Mouse (Mus musculus) lung, postnatal 0 days (tissue): ENCODE data around the gene Ankzf1. TPM values are rescaled to one million over a fixed set of nuclear protein-coding genes. Genes with fewer than 3 reads are reported as not detected.

Experiments
- ATAC-seq: fragments of 200-750 bp; cut with Nextera tagmentation; 2 replicates; pipeline ENCODE4 v1.8.0; 2017; ENCODE audit warnings: moderate library complexity
- DNase-seq: peaks from one replicate; pipeline ENCODE4 v3.0.0-alpha.2; 2016; ENCODE audit warnings: low spot score
- H3K27ac ChIP-seq: fragments of 300-500 bp; sonication (generic); 2 replicates; pipeline ENCODE4 v1.5.1; 2014; ENCODE audit warnings: antibody characterized with exemption, mild to moderate bottlenecking, low read length, mixed read lengths
- H3K27me3 ChIP-seq: fragments of 300-500 bp; sonication (generic); replicated peaks from 2 replicates; pipeline ENCODE4 v1.6.1; 2014; ENCODE audit warnings: low read length, mixed read lengths; ENCODE audit not compliant: insufficient read depth
- H3K36me3 ChIP-seq: fragments of 300-500 bp; sonication (generic); 2 replicates; pipeline ENCODE4 v1.6.1; 2014; ENCODE audit warnings: low read length, mixed read lengths; ENCODE audit not compliant: insufficient read depth
- H3K4me1 ChIP-seq: fragments of 300-500 bp; sonication (generic); 2 replicates; pipeline ENCODE4 v1.6.1; 2014; ENCODE audit warnings: antibody characterized with exemption, low read depth, low read length, mixed read lengths; ENCODE audit not compliant: insufficient read depth
- H3K4me2 ChIP-seq: fragments of 300-500 bp; sonication (generic); replicated peaks from 2 replicates; pipeline ENCODE4 v1.6.1; 2014; ENCODE audit warnings: low read depth, mild to moderate bottlenecking, low read length, moderate library complexity, mixed read lengths
- H3K4me3 ChIP-seq: fragments of 300-500 bp; sonication (generic); 2 replicates; pipeline ENCODE4 v1.5.1; 2014; ENCODE audit warnings: low read depth, low read length
- H3K9ac ChIP-seq: fragments of 300-500 bp; sonication (generic); replicated peaks from 2 replicates; pipeline ENCODE4 v1.6.1; 2014; ENCODE audit warnings: low read depth, mild to moderate bottlenecking
- H3K9me3 ChIP-seq: fragments of 300-500 bp; sonication (generic); 2 replicates; pipeline ENCODE4 v1.6.1; 2016; ENCODE audit warnings: low read length, mixed read lengths
- CTCF ChIP-seq: IDR thresholded peaks from 2 replicates; pipeline ENCODE4 v1.5.1; 2016; ENCODE audit warnings: antibody characterized with exemption, mild to moderate bottlenecking
- EP300 ChIP-seq: IDR thresholded peaks from 2 replicates; pipeline ENCODE4 v1.6.1; 2016; ENCODE audit warnings: antibody characterized with exemption, mild to moderate bottlenecking, control low read depth
- WGBS: fragments of 180-500 bp; shearing (Covaris S2); extraction: QIAGEN DNeasy Blood & Tissue Kit; methylation state at CpG from one replicate; pipeline ENCODE4 v1.1.7; 2014; 5-methylcytosine and 5-hydroxymethylcytosine counted together
- polyA plus RNA-seq: library from polyadenylated mRNA; unstranded; fragments of >200 nt; fragmentation: Nextera tagmentation; extraction: Ambion mirVana; gene quantifications from 2 replicates; pipeline ENCODE4 v1.2.1, GENCODE M21; 2015

Ankzf1 gene
- polyA plus RNA-seq, 1 experiment from 2014 or later: 17.2 TPM

DNA sequence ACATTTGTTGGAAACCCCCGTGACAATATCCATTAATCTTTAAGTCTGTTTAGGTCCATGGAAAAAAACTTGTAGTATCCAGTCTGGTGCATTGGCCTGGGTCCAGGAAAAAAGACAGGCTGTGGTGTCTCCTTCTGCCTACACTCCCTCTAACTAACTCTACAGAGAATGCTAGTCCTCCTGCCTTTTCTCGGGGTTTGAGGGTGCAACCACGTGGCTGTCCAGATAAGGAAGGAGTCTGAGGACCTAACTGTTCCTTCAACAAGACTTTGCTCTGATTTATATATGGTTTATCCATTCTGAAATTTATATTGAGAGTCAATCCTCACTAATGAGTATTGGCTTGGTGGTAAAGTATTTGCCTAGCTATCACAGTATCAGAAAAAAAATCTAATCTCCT is 36.1 kb upstream of the Ankzf1 start:
- Histone ChIP-seq H3K36me3 (no peaks in the 10 kb centered on the region), H3K9me3 (no peaks in the 10 kb centered on the region), H3K4me3 (no peak overlapping the region), H3K9ac (no peak overlapping the region), H3K27ac (no peak overlapping the region), H3K4me1 (no peaks in the 10 kb centered on the region), H3K4me2 (no peak overlapping the region), H3K27me3 (no peaks in the 10 kb centered on the region)
- no peak for TF ChIP-seq CTCF
- TF ChIP-seq EP300: no peak
- 28% methylated on average over 3 of the region's 3 CpGs for WGBS
- DNase-seq: no peak
- ATAC-seq: no peak

- no peak overlapping the region for H3K4me2 ChIP-seq
- ATAC-seq (no peak), DNase-seq (no peak)
- H3K4me1 ChIP-seq: no peaks in the 10 kb centered on the region
- no peak overlapping the region for H3K27ac ChIP-seq
- H3K36me3 ChIP-seq: no peaks in the 10 kb centered on the region
- no peak overlapping the region for H3K9ac ChIP-seq
- H3K9me3 ChIP-seq: no peaks in the 10 kb centered on the region
- H3K4me3 ChIP-seq: no peak overlapping the region
- TF ChIP-seq EP300 (no peak), CTCF (no peak)
- no peaks in the 10 kb centered on the region for H3K27me3 ChIP-seq
These were observed 33.0 kb upstream of the Ankzf1 start for GRCm38 (mm10) chr1:75158990-75159389.

GRCm38 (mm10) chr1:75159540-75160255 is 32.3 kb upstream of the Ankzf1 start:
- no peak overlapping the region for H3K4me2 ChIP-seq
- ATAC-seq: no peak
- H3K36me3 ChIP-seq: no peaks in the 10 kb centered on the region
- H3K9me3 ChIP-seq: no peaks in the 10 kb centered on the region
- TF ChIP-seq CTCF (no peak), EP300 (no peak)
- no peak for DNase-seq
- H3K4me3 ChIP-seq: no peak overlapping the region
- H3K27me3 ChIP-seq: no peaks in the 10 kb centered on the region
- WGBS: 48% methylated on average over 5 of the region's 5 CpGs
- H3K4me1 ChIP-seq: no peaks in the 10 kb centered on the region
- H3K9ac ChIP-seq: no peak overlapping the region
- no peak overlapping the region for H3K27ac ChIP-seq

DNA sequence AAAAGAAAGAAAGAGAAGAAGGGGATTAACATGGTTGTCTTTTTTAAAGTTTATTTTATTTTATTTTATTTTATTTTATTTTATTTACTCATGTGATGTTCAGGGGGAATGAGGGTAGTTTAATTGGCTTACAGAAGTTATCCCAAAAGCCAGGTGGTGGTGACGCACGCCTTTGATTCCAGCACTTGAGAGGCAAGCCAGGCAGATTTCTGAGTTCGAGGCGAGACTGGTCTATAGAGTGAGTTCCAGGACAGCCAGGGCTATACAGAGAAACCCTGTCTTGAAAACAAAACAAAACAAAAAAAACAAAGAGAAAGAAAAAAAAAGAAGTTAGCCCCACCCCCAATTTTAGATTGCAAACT is 31.7 kb upstream of the Ankzf1 start:
- no peak overlapping the region for H3K27ac ChIP-seq
- H3K4me2 ChIP-seq: no peak overlapping the region
- H3K9ac ChIP-seq: no peak overlapping the region
- H3K27me3 ChIP-seq: no peaks in the 10 kb centered on the region
- H3K36me3 ChIP-seq: no peaks in the 10 kb centered on the region
- ATAC-seq (no peak), DNase-seq (no peak)
- H3K4me3 ChIP-seq: no peak overlapping the region
- no peaks in the 10 kb centered on the region for H3K4me1 ChIP-seq
- TF ChIP-seq CTCF (no peak), EP300 (no peak)
- 63% methylated on average over 4 of the region's 4 CpGs for WGBS
- H3K9me3 ChIP-seq: no peaks in the 10 kb centered on the region

DNA sequence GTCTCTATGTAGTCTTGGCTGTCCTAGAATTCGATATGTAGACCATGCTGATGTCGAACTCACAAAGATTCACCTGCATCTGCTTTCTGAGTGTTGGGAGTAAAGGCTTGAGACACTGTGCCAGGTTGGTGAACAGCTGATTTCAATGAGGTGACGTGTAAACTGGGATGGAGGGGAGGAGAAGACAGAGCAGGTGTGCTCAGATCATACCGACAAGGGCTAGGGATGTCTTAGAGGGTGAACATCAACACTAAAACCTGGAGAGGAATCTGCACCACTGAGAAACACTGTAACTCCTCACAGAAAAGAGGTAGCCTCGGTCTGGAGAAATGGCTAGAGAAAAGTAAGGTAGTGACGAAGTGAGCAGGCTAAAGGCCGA is 23.9 kb upstream of the Ankzf1 start:
- peak; percentile 1 for ATAC-seq
- peaks cover 25% of the 10 kb centered on the region for H3K36me3 ChIP-seq
- no peak for DNase-seq
- peak overlapping the region; percentile 29; the same call in 1 of the 2 replicates for H3K9ac ChIP-seq
- WGBS: 7% methylated on average over 7 of the region's 7 CpGs
- peak overlapping the region; percentile 80 for H3K4me3 ChIP-seq
- peak overlapping the region; percentile 84; the same call in 1 of the 2 replicates for H3K27ac ChIP-seq
- TF ChIP-seq CTCF (no peak), EP300 (no peak)
- peak overlapping the region; percentile 55 for H3K4me2 ChIP-seq
- H3K27me3 ChIP-seq: no peaks in the 10 kb centered on the region
- peaks cover 4% of the 10 kb centered on the region; the same call in 1 of the 2 replicates for H3K4me1 ChIP-seq
- H3K9me3 ChIP-seq: no peaks in the 10 kb centered on the region

DNA sequence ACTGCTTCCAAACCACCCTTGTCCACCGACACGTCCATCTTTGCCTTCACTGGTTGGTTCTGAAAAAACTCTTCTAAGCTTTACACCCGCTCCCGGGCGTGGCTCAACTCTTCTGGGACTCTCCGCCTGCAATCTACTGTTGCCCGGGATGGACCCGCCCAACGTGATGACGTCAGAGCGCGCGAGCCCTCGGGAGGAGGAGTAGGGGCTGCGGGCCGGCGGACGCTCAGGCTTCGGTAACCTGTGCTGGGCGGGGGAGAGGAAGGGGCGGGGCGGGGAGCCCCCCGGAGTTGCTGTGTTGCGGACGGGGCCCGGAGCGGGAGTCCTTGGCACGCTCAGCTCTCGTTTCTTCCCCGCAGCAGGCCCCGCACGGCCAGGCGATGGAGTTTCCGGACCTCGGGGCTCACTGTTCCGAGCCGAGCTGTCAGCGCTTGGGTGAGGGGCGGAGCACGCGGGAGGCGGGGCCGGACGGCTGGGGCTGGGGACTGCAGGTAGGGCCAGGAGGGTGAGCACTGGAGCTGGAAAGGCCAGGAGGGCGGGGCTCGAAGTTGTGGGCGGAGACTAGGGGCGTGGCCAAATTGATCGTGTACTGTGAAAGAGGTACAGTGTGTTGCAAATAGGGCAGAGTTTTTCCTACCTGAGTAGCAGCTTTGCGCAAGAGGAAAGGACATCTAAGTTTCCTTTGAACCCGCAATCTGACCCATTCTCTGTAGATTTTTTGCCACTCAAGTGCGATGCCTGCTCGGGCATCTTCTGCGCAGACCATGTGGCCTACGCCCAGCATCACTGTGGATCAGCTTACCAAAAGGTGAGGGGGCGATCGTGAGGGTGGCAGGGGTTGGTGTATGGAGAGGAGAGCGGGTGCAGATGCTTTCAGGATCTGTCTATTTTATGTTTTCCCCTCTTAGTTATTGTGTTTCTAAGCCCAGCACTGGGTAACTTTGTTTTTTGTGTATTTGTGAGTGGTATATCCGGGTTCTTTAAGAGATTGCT is 23.2 kb upstream of the Ankzf1 start, which contains the start of gene Zfand2b:
Gene Zfand2b (plus strand): TSS at position 175 of the 993 bp plus-strand sequence.
- no peaks in the 10 kb centered on the region for H3K27me3 ChIP-seq
- H3K27ac ChIP-seq: peak within 1 kb of the TSS; percentile 84
- H3K9ac ChIP-seq: peak within 1 kb of the TSS; percentile 56
- no peak; the same call in none of the 2 replicates for TF ChIP-seq CTCF
- no peak for TF ChIP-seq EP300
- peak within 1 kb of the TSS; percentile 80 for H3K4me3 ChIP-seq
- peak; percentile 98 for ATAC-seq
- peaks cover 26% of the 10 kb centered on the region for H3K36me3 ChIP-seq
- 1% methylated on average over 55 of the region's 59 CpGs for WGBS
- H3K9me3 ChIP-seq: no peaks in the 10 kb centered on the region
- peak within 1 kb of the TSS; percentile 55 for H3K4me2 ChIP-seq
- peaks cover 4% of the 10 kb centered on the region; the same call in 1 of the 2 replicates for H3K4me1 ChIP-seq
- peak; percentile 97 for DNase-seq
